Mouse (Mus musculus): ENCODE data around the gene Arhgap30. TPM values are rescaled to one million over a fixed set of nuclear protein-coding genes. Genes with fewer than 3 reads are reported as not detected.

The Arhgap30 gene
- total RNA-seq (2022): 1 to 10 TPM; 1.7 to 3.0 (median 2.0) TPM

GRCm38 (mm10) chr1:171388376-171389102 lies at the start of gene Arhgap30:
Gene Arhgap30 (plus strand): TSS chr1:171388954.
- DNase-seq (ENCODE audit: low spot score): peak; percentile 59

DNA sequence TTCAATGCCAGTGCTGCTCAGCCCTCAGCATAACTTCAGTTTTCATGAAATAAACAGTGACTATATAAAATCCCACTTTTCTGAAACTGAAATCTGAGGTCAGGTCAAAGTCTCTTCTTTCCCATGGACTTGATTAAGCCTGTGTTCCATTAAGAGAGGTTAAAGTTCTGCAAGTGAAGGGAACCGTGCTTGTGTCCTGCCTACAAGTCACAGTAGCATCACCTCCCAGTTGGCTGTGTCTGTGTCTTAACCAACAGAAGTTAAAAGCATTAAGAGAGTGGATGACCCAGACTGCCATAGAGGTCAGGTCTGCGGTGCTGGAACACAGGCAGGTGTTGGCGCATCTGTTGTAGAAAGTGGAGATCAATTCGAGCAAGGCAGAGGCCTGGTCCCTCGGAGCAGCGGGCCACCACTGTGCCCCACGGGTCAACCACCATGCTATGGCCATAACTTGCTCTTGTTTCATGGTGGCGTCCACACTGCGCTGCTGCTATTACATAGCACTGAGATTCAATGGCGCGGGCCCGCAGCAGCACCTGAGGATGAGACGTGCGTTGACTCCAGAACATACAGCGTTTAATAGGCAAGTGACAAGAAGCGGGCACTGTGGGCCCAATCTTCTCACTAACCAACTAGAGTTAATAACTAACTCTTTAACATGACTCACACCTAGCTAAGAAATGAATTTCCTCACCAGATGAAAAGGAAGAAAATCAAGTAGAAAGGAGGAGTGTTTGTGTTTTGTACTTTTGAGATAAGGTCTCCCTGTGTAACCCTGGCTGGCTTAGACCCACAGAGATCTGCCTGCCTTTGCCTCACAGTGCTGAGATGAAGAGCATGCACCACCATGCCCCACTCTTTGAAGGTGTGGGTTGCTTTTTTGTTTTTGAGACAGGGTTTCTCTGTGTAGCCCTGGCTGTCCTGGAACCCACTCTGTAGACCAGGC lies 46.2 kb upstream of the Arhgap30 start:
- no peak for DNase-seq (ENCODE audit: low spot score)

DNA sequence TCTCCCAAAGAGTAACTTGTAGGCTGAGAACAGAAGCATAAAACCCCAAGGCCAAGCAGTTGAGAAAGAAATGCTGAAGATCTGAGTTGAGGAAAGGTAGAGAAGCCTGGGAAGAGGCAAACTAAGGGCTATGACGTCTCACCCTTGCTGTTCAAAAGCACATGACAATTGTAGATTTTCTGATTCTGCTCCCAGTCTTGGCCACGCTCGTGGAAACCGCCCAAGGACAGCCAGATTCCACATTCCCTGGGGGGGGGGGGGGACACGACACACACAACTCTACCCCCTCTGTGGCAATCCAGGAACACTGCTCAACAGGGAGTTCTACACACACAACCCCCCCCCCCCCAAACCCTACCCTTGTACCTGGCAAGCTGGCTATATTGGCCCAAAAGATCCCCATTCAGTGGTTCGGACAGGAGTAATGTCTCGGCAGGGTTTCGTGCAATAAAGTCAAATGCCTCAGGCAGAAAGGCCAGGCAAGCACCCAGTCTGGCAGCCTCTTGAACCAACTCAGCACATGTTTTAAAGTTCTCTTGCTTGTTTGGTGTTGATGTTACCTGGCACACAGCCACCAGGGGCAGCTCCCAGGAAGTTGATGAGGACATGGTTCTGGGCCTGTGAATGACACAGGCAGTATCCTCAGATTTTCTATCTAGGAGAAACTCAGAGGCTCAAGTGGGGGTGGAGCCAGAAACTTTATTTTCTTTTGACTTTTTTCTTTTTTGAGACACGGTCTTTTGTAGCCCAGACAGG lies 44.7 kb upstream of the Arhgap30 start:
- no peak for DNase-seq (ENCODE audit: low spot score)

DNA sequence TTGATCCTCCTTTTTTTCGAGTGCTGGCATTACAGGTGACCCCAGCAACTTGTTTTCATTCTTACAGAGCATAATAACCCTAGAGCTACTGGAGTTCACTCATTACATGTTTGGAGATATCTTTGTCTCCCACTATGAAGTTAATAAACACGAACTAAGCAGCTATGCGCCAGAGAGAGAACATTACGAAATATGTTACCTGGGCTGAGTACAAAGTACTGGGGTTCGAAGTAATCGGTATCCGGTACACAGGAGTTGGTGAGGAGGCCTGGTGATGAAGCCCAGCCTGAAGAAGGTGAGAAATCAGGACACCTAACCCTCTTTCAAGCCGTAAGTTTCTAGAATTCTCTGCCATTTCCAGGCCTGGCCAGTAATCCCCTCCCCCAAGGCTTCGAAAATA lies 44.0 kb upstream of the Arhgap30 start:
- no peak for DNase-seq (ENCODE audit: low spot score)

GRCm38 (mm10) chr1:171345225-171346094 lies 43.3 kb upstream of the Arhgap30 start, which contains the start of the genes Nit1 and Pfdn2:
Gene Nit1 (minus strand): TSS chr1:171345646.
Gene Pfdn2 (plus strand): TSS chr1:171345670.
- DNase-seq (ENCODE audit: low spot score): peak; percentile 91

DNA sequence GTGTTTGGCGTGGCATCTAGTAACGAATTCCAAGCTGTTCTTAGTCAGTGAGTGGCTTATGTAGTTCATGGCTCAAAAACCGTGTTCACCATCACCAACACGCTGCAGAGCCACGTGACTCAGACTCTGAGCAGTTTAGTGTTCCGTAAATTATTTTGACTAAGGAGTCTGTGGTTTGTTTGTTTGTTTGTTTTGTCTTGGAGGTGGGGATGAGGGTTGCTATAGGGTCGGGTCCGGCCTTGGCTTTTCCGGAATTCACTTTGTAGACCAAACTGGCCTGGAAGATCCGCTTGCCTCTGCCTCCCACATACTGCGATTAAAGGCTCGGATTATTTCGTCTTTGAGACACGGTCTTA lies 42.7 kb upstream of the Arhgap30 start:
- DNase-seq (ENCODE audit: low spot score): no peak

- DNase-seq (ENCODE audit: low spot score): no peak
Measured at GRCm38 (mm10) chr1:171348665-171349064, 40.1 kb upstream of the Arhgap30 start.

DNA sequence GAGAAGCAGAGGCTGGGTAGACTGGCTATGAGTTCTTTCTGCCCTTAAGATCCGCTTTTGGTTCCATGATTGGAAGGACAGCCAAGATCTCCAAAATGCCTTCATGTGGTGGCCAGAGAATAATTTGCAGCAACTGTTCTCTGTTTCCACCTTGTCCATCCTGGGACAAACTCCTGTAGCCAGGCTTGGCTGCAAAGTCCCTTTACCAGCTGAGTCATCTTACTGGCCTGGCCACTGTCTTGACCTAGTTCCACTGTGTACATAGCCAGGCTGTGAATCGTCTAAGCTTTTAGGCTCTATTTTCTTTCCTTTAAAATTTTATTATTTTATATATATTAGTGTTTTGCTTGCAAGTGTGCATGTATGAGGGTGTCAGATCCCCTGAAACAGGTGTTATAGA lies 39.5 kb upstream of the Arhgap30 start:
- DNase-seq (ENCODE audit: low spot score): no peak

DNA sequence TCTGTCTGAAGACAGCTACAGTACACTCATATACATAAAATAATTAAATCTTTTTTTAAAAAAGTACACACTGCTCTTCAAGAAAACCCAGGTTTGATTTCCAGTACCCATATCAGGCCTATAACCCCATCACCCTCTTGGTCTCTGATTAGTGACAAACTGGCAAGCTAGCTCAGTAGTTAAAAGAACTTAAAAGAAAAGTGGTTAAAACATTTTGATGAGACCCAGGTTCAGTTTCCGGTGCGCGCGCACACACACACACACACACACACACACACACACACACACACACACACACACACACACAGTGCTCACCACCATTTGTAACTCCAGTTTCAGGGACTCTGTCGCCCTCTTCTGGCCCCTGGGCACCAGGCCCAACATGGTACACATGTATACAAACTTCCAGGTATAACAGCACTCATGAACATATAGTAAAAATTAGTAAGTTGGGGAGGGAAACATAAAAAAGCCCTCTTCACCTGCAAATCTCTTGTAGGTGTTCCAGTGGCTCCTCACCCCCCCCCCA lies 32.9 kb upstream of the Arhgap30 start:
- DNase-seq (ENCODE audit: low spot score): no peak

DNA sequence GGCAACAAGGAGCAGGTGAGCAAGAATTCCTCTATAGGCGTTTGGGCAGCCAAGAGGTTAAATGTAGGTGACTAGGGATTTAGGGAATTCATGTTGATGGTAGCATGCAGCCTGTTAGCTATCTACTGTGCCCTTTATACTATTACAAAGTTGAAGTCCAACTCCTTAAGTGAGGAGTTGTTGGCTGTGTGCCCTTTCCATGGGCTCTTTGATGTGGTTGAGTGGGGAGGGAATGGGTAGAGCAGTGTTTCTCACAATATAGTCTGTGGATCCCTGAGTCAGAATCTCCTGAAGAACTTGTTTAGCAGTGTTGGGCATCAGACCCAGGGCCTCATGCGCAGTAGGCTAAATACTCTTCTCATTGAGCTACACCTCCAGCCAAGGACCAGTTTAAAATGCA lies 31.9 kb upstream of the Arhgap30 start:
- no peak for DNase-seq (ENCODE audit: low spot score)

DNA sequence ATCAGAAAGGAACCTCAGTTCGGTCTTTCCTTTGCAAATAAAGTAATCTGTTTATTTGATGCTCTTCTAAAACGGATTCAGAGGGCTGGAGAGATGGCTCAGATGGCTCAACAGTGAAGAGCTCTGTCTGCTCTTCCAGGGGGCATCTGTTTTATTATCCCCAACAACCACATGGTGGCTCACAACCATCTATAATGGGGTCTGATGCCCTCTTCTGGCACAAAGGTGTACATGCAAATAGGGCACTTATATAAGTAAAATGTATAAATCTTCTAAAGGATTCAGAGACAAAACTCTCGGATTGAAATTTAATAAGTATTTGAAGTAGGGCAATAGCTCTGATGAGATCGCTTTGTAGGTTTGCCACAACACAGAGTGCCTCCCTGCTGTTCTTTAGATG lies 30.3 kb upstream of the Arhgap30 start:
- no peak for DNase-seq (ENCODE audit: low spot score)

DNA sequence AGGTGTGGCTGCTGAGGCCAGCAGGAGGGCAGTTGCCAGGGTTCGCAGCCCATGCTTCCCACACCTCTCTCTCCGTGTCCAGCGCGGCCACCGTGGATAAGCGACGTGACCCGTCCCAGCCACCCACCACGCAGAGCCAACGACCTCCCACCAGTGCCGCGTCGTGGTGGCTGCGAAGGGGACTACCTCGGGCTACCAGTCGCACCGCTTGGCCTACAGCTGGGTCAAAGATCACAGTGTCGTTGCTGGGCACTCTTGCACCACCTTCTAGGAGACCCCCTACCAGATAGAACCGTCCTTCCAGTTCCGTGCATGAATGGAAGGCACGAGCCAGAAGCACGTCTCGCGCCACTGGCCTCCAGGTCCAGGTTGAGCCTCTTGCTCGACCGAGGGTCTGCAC lies 28.5 kb upstream of the Arhgap30 start:
- DNase-seq (ENCODE audit: low spot score): no peak

DNA sequence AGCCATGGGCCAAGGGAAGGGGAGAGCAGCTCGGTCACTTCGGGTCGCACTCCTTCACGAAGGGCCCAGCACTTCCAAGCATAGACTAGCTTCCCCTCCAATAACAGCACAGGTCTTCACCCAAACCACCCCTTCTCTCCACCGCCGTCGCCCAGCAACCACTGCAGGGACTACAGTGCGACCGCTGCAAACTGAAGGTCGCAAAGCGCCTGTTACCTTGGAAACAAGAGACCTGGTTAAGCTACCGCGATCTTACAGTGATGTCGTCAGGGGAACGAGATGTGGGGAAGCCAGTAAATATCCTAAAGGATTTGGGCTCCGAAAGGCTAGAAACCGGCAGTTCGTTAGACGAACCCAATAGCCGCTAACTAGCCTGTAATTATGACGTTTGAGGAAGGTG lies 28.1 kb upstream of the Arhgap30 start, which contains the start of gene Klhdc9:
Gene Klhdc9 (minus strand): TSS at position 143 of the 400 bp plus-strand sequence.
- DNase-seq (ENCODE audit: low spot score): peak; percentile 58

DNA sequence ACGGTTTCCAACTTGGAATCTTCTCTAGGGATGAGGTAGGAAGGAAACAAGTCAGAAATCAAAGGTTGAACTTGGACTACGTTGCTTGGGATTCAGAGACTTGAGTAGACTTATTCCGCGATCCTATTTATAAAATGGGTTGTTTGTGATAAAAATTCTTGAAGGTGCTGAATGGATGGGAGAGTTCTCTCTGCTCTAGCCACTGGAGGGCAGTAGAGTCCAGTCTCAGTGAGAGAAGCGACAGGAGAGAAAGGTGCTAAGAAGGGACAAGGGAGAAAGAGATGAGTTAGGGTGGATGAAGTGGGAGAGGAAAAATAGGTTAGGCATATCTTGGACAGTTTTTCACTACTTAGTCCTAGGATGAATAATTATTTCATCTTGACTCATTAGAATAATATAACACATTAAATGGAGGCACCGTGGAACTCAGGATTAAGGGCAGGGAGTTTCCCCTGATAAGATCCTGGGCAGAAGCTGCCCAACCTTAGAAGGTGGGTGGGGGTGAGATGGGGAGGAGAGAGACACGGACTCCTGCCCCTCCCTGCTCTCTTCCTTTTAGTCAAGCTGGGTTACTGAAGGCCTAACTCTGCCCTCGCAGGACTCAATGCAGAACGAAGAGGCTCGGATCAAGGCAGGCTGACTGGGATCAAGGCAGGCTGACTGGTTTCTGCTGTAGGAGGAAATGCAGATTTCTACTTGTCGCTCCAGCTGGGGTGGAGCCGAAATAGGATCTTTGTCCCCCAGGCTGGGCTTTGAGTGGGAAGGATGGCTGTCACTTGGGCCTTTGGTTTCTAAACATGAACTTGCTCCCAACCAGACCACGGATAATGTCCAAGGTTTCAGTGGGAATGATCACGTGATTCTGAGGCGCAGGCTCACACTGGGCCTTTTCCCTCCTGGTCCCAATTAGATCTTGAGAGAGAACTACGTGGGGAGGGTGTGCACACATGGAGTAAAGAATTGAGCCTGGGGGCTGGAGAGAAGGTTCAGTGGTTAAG lies 27.3 kb upstream of the Arhgap30 start:
- DNase-seq (ENCODE audit: low spot score): peak; percentile 75

- DNase-seq (ENCODE audit: low spot score): no peak
Measured at GRCm38 (mm10) chr1:171365934-171366333, 22.8 kb upstream of the Arhgap30 start.

GRCm38 (mm10) chr1:171369845-171370556 lies 18.8 kb upstream of the Arhgap30 start, which contains the start of gene Nectin4:
Gene Nectin4 (plus strand): TSS chr1:171370099.
- DNase-seq (ENCODE audit: low spot score): no peak

- no peak for DNase-seq (ENCODE audit: low spot score)
Measured at GRCm38 (mm10) chr1:171372880-171373279, 15.9 kb upstream of the Arhgap30 start.

DNA sequence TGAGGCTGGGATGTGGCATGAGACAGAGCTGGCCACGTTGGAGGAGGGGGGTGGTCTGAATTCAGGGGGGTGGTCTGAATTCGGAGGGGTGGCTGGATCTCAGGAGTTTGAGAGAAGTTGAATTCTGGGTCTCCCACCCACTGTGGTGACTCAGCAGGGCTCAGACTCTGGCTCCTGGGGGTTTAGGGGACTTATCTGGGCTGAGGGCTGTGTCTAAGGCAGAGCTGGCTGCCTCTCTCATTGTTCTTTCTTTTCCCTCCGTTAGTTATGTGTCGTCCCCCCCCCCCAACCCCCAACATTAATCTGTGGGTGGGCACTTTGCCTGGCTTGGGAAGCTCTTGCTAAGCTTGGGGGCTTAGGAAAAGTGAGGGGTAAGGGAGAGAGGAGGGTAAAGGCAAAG lies 14.8 kb upstream of the Arhgap30 start:
- DNase-seq (ENCODE audit: low spot score): no peak

Data from heart, adult 8-10 months (tissue).